Mouse (Mus musculus) heart, postnatal 4 days (tissue): ENCODE measurements around the gene Rbp1. TPM values are rescaled to one million over a fixed set of nuclear protein-coding genes. Genes with fewer than 3 reads are reported as not detected.

Source experiments
- total RNA-seq, 2 experiments: library from RNA; stranded (reverse); gene quantifications; 2 replicates each; pipeline ENCODE4 v1.2.3; 2021

The Rbp1 gene
- total RNA-seq, 2 experiments from 2014 or later: 22.3 to 23.2 TPM

Other genes with a start within 250 kb of the Rbp1 start
- 1 to 10 TPM; 9.1 to 9.8 TPM for gene Nmnat3, start 135.5 kb upstream of the Rbp1 start, total RNA-seq
- not detected for gene Rbp2, start 63.2 kb downstream of the Rbp1 start, total RNA-seq
- 100 to 1,000 TPM; 126 to 128 TPM for gene Copb2, start 140.8 kb downstream of the Rbp1 start, total RNA-seq
- gene Mrps22, start 178.7 kb downstream of the Rbp1 start, total RNA-seq: 10 to 100 TPM; 39.9 to 44.6 TPM